Mouse (Mus musculus): Measurements from ENCODE around the gene Copb2. TPM values are rescaled to one million over a fixed set of nuclear protein-coding genes. Genes with fewer than 3 reads are reported as not detected.

Gene Copb2
- total RNA-seq (2023; ENCODE audit: inconsistent age), result 85.2 to 96.5 TPM (median 90.7 TPM) in 4 replicates

GRCm38 (mm10) chr9:98563137-98564126 lies at the start of gene Copb2:
Copb2 (plus strand) TSS chr9:98563721.

GRCm38 (mm10) chr9:98601156-98601836 lies 37.8 kb downstream of the Copb2 start, which contains the start of gene Mrps22:
Mrps22 (minus strand) TSS chr9:98601660.

Other genes with a start within 250 kb of the Copb2 start
- gene Rbp1, start 140.8 kb upstream of the Copb2 start, total RNA-seq (2023; ENCODE audit: inconsistent age), result 0.19 to 0.45 TPM (median 0.22 TPM) in 4 replicates
- not detected in 4 replicates for gene Rbp2, start 77.6 kb upstream of the Copb2 start, total RNA-seq (2023; ENCODE audit: inconsistent age)
- 13.0 to 14.4 TPM (median 13.7 TPM) in 4 replicates for gene Mrps22, start 37.9 kb downstream of the Copb2 start, total RNA-seq (2023; ENCODE audit: inconsistent age)

Data from B cell, adult (primary cell).